Mouse (Mus musculus): Measurements from ENCODE around the gene 1810010D01Rik.

The 1810010D01Rik gene

GRCm38 (mm10) chr7:145208006-145208405, at the start of gene 1810010D01Rik:
Gene 1810010D01Rik (minus strand): TSS chr7:145208119.
- no peak for DNase-seq

- DNase-seq, result no peak
These were observed 48.2 kb upstream of the 1810010D01Rik start for GRCm38 (mm10) chr7:145256092-145256491.

- no peak for DNase-seq
These were observed 46.2 kb upstream of the 1810010D01Rik start for GRCm38 (mm10) chr7:145253986-145254630.

GRCm38 (mm10) chr7:145252715-145253476, 45.0 kb upstream of the 1810010D01Rik start:
- DNase-seq, result peak; percentile 73

GRCm38 (mm10) chr7:145250225-145250624, 42.3 kb upstream of the 1810010D01Rik start:
- DNase-seq, result no peak

GRCm38 (mm10) chr7:145248911-145249310, 41.0 kb upstream of the 1810010D01Rik start:
- DNase-seq, result no peak

- DNase-seq, result peak; percentile 91
These were observed 35.2 kb upstream of the 1810010D01Rik start for GRCm38 (mm10) chr7:145242851-145243712.

GRCm38 (mm10) chr7:145242028-145242427, 34.1 kb upstream of the 1810010D01Rik start:
- DNase-seq, result peak; percentile 96

GRCm38 (mm10) chr7:145240929-145241328, 33.0 kb upstream of the 1810010D01Rik start:
- DNase-seq, result peak; percentile 20

GRCm38 (mm10) chr7:145239736-145240505, 32.0 kb upstream of the 1810010D01Rik start:
- peak; percentile 88 for DNase-seq

- DNase-seq, result peak; percentile 64
These were observed 31.2 kb upstream of the 1810010D01Rik start for GRCm38 (mm10) chr7:145239145-145239544.

GRCm38 (mm10) chr7:145234841-145235790, 27.2 kb upstream of the 1810010D01Rik start:
- DNase-seq, result peak; percentile 94

GRCm38 (mm10) chr7:145231659-145232058, 23.7 kb upstream of the 1810010D01Rik start:
- peak; percentile 98 for DNase-seq

- DNase-seq, result peak; percentile 86
These were observed 18.7 kb upstream of the 1810010D01Rik start for GRCm38 (mm10) chr7:145226641-145227040.

- DNase-seq, result peak; percentile 90
These were observed 17.7 kb upstream of the 1810010D01Rik start for GRCm38 (mm10) chr7:145225626-145226025.

- peak; percentile 79 for DNase-seq
These were observed 14.1 kb upstream of the 1810010D01Rik start for GRCm38 (mm10) chr7:145221841-145222689.

GRCm38 (mm10) chr7:145221346-145221745, 13.4 kb upstream of the 1810010D01Rik start:
- DNase-seq, result no peak

GRCm38 (mm10) chr7:145219420-145219831, 11.5 kb upstream of the 1810010D01Rik start:
- peak; percentile 50 for DNase-seq

- DNase-seq, result peak; percentile 47
These were observed 8.7 kb upstream of the 1810010D01Rik start for GRCm38 (mm10) chr7:145216591-145216990.

- DNase-seq, result no peak
These were observed 7.6 kb upstream of the 1810010D01Rik start for GRCm38 (mm10) chr7:145215476-145215875.
